Mouse (Mus musculus): ENCODE measurements around the gene Ackr2. TPM values are rescaled to one million over a fixed set of nuclear protein-coding genes. Genes with fewer than 3 reads are reported as not detected.

Gene Ackr2
- total and polyA plus RNA-seq, 2 experiments from 2014 or later: 1.4 to 2.1 TPM

DNA sequence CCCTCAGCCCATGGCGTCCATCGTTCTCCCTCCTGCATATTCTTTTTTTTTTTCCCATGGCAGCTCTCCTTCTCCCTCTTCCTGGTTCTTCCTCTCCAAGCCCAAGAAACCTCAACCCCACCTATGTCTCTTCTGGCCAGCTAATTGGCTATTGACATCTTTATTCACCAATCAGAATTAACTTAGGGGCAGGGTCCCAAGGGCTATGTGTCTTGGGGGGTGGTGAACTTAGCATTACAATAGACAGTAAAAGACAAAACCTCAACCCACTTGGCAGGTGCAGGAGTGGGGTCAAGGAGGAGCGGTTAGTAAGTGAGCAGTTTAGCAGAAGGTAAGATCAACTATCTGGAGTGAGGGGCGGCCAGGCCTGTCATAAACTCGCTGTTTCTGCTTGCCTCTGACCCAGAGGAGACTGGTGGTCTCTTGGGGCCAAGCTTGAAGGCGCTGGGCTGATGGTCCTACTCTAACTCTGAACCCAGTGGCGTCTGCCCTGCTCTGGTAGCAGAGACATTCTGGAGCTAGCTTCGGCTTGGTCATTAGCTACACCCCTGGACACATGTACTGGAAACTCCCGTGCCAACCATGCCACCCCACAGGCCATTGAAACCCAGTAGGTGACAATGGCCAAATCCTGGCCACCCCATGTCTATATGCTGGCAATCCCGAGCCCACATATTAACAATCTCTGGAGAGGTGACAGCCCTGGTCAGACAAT, 9.4 kb downstream of the Ackr2 start:
- H3K27me3 ChIP-seq (ENCODE audit: insufficient read depth, low read length): no peaks in the 10 kb centered on the region
- H3K9me3 ChIP-seq (ENCODE audit: low read length): no peaks in the 10 kb centered on the region
- TF ChIP-seq CTCF (IDR thresholded peaks at IDR 0.05; ENCODE audit: low read depth): no peak
- ATAC-seq (no peak), DNase-seq (no peak)
- no peak overlapping the region for H3K27ac ChIP-seq (ENCODE audit: low read depth, low read length)
- no peaks in the 10 kb centered on the region for H3K36me3 ChIP-seq (ENCODE audit: insufficient read depth)
- H3K4me2 ChIP-seq (ENCODE audit: low read depth): no peak overlapping the region
- no peak overlapping the region for H3K9ac ChIP-seq
- no peak overlapping the region for H3K4me3 ChIP-seq (ENCODE audit: low read depth, low read length)
- WGBS: 78% methylated on average over 10 of the region's 10 CpGs
- H3K4me1 ChIP-seq (ENCODE audit: insufficient read depth): no peaks in the 10 kb centered on the region

DNA sequence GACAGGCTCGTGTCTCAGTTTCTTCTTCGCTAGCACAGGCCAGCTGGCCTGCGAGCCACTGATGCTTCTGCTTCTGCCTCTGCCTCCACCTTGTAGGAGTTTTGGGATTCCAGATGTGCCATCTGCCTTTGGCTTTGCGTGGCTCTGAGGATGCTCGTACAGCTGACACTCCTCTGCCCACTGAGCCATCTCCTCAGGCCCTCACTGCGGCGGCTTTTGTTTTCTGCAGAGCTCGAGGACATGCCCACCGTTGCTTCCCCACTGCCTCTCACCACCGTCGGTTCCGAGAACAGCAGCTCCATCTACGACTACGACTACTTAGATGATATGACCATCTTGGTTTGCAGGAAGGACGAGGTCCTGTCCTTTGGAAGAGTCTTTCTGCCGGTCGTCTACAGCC, 10.2 kb downstream of the Ackr2 start:
- Histone ChIP-seq H3K27ac (ENCODE audit: low read depth, low read length) (no peak overlapping the region), H3K36me3 (ENCODE audit: insufficient read depth) (no peaks in the 10 kb centered on the region), H3K27me3 (ENCODE audit: insufficient read depth, low read length) (no peaks in the 10 kb centered on the region), H3K9me3 (ENCODE audit: low read length) (no peaks in the 10 kb centered on the region), H3K4me1 (ENCODE audit: insufficient read depth) (no peaks in the 10 kb centered on the region), H3K4me2 (ENCODE audit: low read depth) (no peak overlapping the region), H3K4me3 (ENCODE audit: low read depth, low read length) (no peak overlapping the region), H3K9ac (no peak overlapping the region)
- ATAC-seq (no peak), DNase-seq (no peak)
- TF ChIP-seq CTCF (IDR thresholded peaks at IDR 0.05; ENCODE audit: low read depth): no peak
- 90% methylated on average over 17 of the region's 17 CpGs for WGBS

DNA sequence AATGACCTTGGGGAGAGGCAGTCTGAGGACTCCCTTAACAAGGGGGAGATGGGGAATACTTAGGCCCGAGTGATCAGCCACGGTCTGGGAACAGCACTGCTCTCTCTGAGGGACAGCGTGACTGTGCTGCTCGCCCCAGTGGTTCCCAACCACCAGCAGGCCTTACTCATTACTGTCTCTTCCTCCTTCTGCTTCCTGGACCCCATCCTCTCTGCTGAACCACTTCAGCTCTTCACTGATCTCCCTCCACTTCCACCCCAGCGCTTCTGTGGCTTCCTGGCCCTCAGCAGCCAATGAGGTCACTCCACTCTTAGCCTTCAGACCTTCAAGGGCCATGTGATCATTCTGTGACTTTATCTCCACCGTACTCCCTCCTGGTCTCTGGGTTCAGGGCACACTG, 11.5 kb downstream of the Ackr2 start:
- Histone ChIP-seq H3K4me1 (ENCODE audit: insufficient read depth) (no peaks in the 10 kb centered on the region), H3K4me2 (ENCODE audit: low read depth) (no peak overlapping the region), H3K36me3 (ENCODE audit: insufficient read depth) (no peaks in the 10 kb centered on the region), H3K4me3 (ENCODE audit: low read depth, low read length) (no peak overlapping the region), H3K9ac (no peak overlapping the region), H3K9me3 (ENCODE audit: low read length) (no peaks in the 10 kb centered on the region), H3K27ac (ENCODE audit: low read depth, low read length) (no peak overlapping the region), H3K27me3 (ENCODE audit: insufficient read depth, low read length) (no peaks in the 10 kb centered on the region)
- DNase-seq (no peak), ATAC-seq (no peak)
- no peak for TF ChIP-seq CTCF (IDR thresholded peaks at IDR 0.05; ENCODE audit: low read depth)
- WGBS: 85% methylated on average over 6 of the region's 6 CpGs

GRCm38 (mm10) chr9:121911196-121911595, 13.0 kb downstream of the Ackr2 start:
- no peak for TF ChIP-seq CTCF (IDR thresholded peaks at IDR 0.05; ENCODE audit: low read depth)
- Histone ChIP-seq H3K27me3 (ENCODE audit: insufficient read depth, low read length) (no peaks in the 10 kb centered on the region), H3K4me3 (ENCODE audit: low read depth, low read length) (no peak overlapping the region), H3K27ac (ENCODE audit: low read depth, low read length) (no peak overlapping the region), H3K9me3 (ENCODE audit: low read length) (no peaks in the 10 kb centered on the region), H3K9ac (no peak overlapping the region), H3K4me2 (ENCODE audit: low read depth) (no peak overlapping the region), H3K36me3 (ENCODE audit: insufficient read depth) (no peaks in the 10 kb centered on the region), H3K4me1 (ENCODE audit: insufficient read depth) (no peaks in the 10 kb centered on the region)
- ATAC-seq (no peak), DNase-seq (no peak)
- WGBS: 93% methylated on average over 7 of the region's 7 CpGs

DNA sequence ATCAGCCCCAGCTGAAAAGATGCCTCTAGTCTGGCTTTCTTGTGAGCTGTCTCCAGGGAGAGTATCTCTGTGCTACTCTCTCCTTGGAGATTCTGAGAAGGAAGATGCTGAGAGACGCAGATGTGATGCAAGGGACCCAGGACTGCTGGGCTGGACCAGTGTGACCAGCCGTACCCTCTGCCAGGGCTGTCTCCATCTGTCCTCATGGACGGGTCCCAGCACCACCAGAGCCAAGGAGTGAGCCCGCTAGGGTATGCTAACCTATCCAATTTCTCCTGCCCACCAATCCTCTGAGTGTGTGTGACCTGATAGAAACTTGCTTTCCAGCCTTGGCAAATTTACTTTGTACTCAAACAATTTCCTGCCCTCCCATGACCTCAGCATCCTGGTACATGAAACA, 14.6 kb downstream of the Ackr2 start:
- H3K4me1 ChIP-seq (ENCODE audit: insufficient read depth): no peaks in the 10 kb centered on the region
- no peak overlapping the region for H3K4me3 ChIP-seq (ENCODE audit: low read depth, low read length)
- DNase-seq (no peak), ATAC-seq (no peak)
- no peak overlapping the region for H3K4me2 ChIP-seq (ENCODE audit: low read depth)
- no peak overlapping the region for H3K9ac ChIP-seq
- no peaks in the 10 kb centered on the region for H3K27me3 ChIP-seq (ENCODE audit: insufficient read depth, low read length)
- H3K9me3 ChIP-seq (ENCODE audit: low read length): no peaks in the 10 kb centered on the region
- H3K27ac ChIP-seq (ENCODE audit: low read depth, low read length): no peak overlapping the region
- whole genome bisulfite sequencing: 87% methylated on average over 4 of the region's 4 CpGs
- no peaks in the 10 kb centered on the region for H3K36me3 ChIP-seq (ENCODE audit: insufficient read depth)
- no peak for TF ChIP-seq CTCF (IDR thresholded peaks at IDR 0.05; ENCODE audit: low read depth)

- Histone ChIP-seq H3K4me3 (ENCODE audit: low read depth, low read length) (no peak overlapping the region), H3K27me3 (ENCODE audit: insufficient read depth, low read length) (no peaks in the 10 kb centered on the region), H3K9me3 (ENCODE audit: low read length) (no peaks in the 10 kb centered on the region), H3K9ac (no peak overlapping the region), H3K4me1 (ENCODE audit: insufficient read depth) (no peaks in the 10 kb centered on the region), H3K4me2 (ENCODE audit: low read depth) (no peak overlapping the region), H3K27ac (ENCODE audit: low read depth, low read length) (no peak overlapping the region), H3K36me3 (ENCODE audit: insufficient read depth) (no peaks in the 10 kb centered on the region)
- WGBS: 90% methylated on average over 8 of the region's 8 CpGs
- TF ChIP-seq CTCF (IDR thresholded peaks at IDR 0.05; ENCODE audit: low read depth): no peak
- no peak for ATAC-seq
- DNase-seq: no peak
Measured at GRCm38 (mm10) chr9:121914226-121914757, 16.1 kb downstream of the Ackr2 start.

DNA sequence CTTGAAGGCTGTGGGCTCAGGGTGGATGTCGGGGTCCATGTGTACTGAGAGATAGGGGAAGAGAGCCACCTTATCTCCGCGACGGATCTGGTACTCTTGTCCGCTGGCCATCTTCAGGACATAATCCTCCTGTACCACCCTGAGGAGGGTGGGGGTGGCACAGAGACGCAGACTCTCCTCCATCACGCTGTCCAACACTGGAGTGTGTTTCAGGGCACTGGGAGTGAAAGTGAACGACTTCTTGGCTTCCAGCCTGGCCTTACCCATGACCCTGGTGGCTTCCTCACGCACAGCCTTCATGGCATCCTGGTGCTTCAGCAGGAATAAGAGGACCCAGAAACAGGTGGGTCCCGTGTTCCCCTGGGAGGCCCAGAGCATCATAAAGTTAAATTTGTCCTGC, 16.9 kb downstream of the Ackr2 start:
- no peaks in the 10 kb centered on the region for H3K4me1 ChIP-seq (ENCODE audit: insufficient read depth)
- H3K9me3 ChIP-seq (ENCODE audit: low read length): no peaks in the 10 kb centered on the region
- DNase-seq (no peak), ATAC-seq (no peak)
- TF ChIP-seq CTCF (IDR thresholded peaks at IDR 0.05; ENCODE audit: low read depth): no peak
- 93% methylated on average over 10 of the region's 10 CpGs for WGBS
- H3K27me3 ChIP-seq (ENCODE audit: insufficient read depth, low read length): no peaks in the 10 kb centered on the region
- no peak overlapping the region for H3K9ac ChIP-seq
- no peaks in the 10 kb centered on the region for H3K36me3 ChIP-seq (ENCODE audit: insufficient read depth)
- no peak overlapping the region for H3K4me2 ChIP-seq (ENCODE audit: low read depth)
- H3K4me3 ChIP-seq (ENCODE audit: low read depth, low read length): no peak overlapping the region
- no peak overlapping the region for H3K27ac ChIP-seq (ENCODE audit: low read depth, low read length)

Measured in forebrain, postnatal 0 days (tissue).